Mouse (Mus musculus) right cerebral cortex, postnatal 10 days (tissue): Measurements from ENCODE around the gene Tada1.

ENCODE experiments used
- DNase-seq, 2 experiments: peaks; one replicate each; pipeline ENCODE4 v3.0.0; 2021; ENCODE audit warnings: low spot score in 2 of 2

The Tada1 gene

GRCm38 (mm10) chr1:166384614-166385013 lies 5.7 kb downstream of the Tada1 start:
- DNase-seq: peak in 1 of 2 experiments; percentile 23

GRCm38 (mm10) chr1:166385431-166385830 lies 6.5 kb downstream of the Tada1 start:
- DNase-seq: peak in 1 of 2 experiments; percentile 36

GRCm38 (mm10) chr1:166388511-166388910 lies 9.6 kb downstream of the Tada1 start:
- peak in 1 of 2 experiments; percentile 20 for DNase-seq

- DNase-seq: peak in 1 of 2 experiments; percentile 18
Observed at GRCm38 (mm10) chr1:166389406-166390125, 10.7 kb downstream of the Tada1 start.

- DNase-seq: no peak
Observed at GRCm38 (mm10) chr1:166391671-166392070, 12.8 kb downstream of the Tada1 start.

GRCm38 (mm10) chr1:166394770-166395169 lies 15.9 kb downstream of the Tada1 start:
- DNase-seq: no peak

GRCm38 (mm10) chr1:166395661-166396060 lies 16.8 kb downstream of the Tada1 start:
- no peak for DNase-seq

- no peak for DNase-seq
Observed at GRCm38 (mm10) chr1:166396381-166396780, 17.5 kb downstream of the Tada1 start.

GRCm38 (mm10) chr1:166401455-166401854 lies 22.6 kb downstream of the Tada1 start:
- peak in 1 of 2 experiments; percentile 29 for DNase-seq

GRCm38 (mm10) chr1:166402003-166402402 lies 23.1 kb downstream of the Tada1 start:
- no peak for DNase-seq

- DNase-seq: no peak
Observed at GRCm38 (mm10) chr1:166403846-166404245, 24.9 kb downstream of the Tada1 start.

GRCm38 (mm10) chr1:166409177-166409700 lies 30.3 kb downstream of the Tada1 start:
- DNase-seq: peak in 1 of 2 experiments; percentile 44

- DNase-seq: peak; percentile 87 to 90
Observed at GRCm38 (mm10) chr1:166409701-166410220, 30.9 kb downstream of the Tada1 start, which contains the start of gene Pogk. Pogk (minus strand) TSS chr1:166409863.

GRCm38 (mm10) chr1:166411541-166411940 lies 32.6 kb downstream of the Tada1 start:
- DNase-seq: no peak

GRCm38 (mm10) chr1:166412266-166412665 lies 33.4 kb downstream of the Tada1 start:
- no peak for DNase-seq

GRCm38 (mm10) chr1:166429053-166429452 lies 50.2 kb downstream of the Tada1 start:
- peak; percentile 45 to 49 for DNase-seq

- DNase-seq: peak; percentile 40 to 49
Observed at GRCm38 (mm10) chr1:166429809-166430431, 51.0 kb downstream of the Tada1 start.

- no peak for DNase-seq
Observed at GRCm38 (mm10) chr1:166439426-166439825, 60.5 kb downstream of the Tada1 start.

GRCm38 (mm10) chr1:166441992-166442391 lies 63.1 kb downstream of the Tada1 start:
- no peak for DNase-seq
